Mouse (Mus musculus): ENCODE data around the gene Hist1h2bh.

GRCm38 (mm10) chr13:23576351-23576881 is 33.2 kb upstream of the Hist1h2bh start:
- TF ChIP-seq CTCF (IDR thresholded peaks at IDR 0.05; ENCODE audit: low read depth, low read length) (no peak), EP300 (IDR thresholded peaks at IDR 0.05; ENCODE audit: insufficient read depth, low read depth, low read length) (no peak)
